21 mouse cellular contexts compared by ENCODE assay signal in the genomic region with DNA sequence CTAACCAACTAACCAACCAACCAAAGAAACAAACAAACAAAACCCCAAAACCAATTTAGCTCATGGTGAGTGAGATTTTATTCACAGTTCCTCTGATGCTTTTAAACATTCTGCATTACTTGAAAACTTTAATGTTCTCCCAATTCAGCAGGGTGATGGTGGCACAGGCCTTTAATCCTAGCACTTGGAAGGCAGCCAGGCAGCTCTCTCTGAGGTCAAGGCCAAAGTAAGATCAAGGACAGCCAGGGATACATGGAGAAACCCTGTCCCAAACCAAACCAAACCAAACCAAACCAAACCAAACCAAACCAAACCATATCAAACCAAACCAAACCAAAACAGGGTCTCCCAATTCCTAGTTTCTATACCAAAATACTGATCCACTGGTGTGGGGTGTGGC. TPM values are rescaled to one million over a fixed set of nuclear protein-coding genes. Genes with fewer than 3 reads are reported as not detected.
DNase-seq lines count a peak whose midpoint lies in the region; ATAC-seq lines count a peak whose summit lies in the region.
"Had no signal": no experiment of that assay in that cellular context is flagged by ENCODE, and none has a peak within 500 bp of the region (broad histone marks: within the 10 kb centered on the region; RNA-seq: fewer than 3 reads in every experiment).

No protein-coding gene starts in this region.

- no peak for ATAC-seq in kidney, embryonic 16.5 days (ENCODE audit: low FRiP score, low TSS enrichment)
- ATAC-seq: forebrain, embryonic 14.5 days; forebrain, embryonic 16.5 days had no signal

- no peaks in the 10 kb centered on the region for H3K27me3 ChIP-seq in kidney, embryonic 16.5 days (ENCODE audit: insufficient read depth, low read length)
- H3K27me3 ChIP-seq: embryonic facial prominence, embryonic 13.5 days; embryonic facial prominence, embryonic 15.5 days; forebrain, embryonic 12.5 days had no signal

- no peaks in the 10 kb centered on the region for H3K4me1 ChIP-seq in kidney, embryonic 16.5 days (ENCODE audit: insufficient read depth, low read length)
- H3K4me1 ChIP-seq: embryonic facial prominence, embryonic 13.5 days; embryonic facial prominence, embryonic 15.5 days; forebrain, embryonic 10.5 days; forebrain, embryonic 12.5 days had no signal

- no peak overlapping the region for H3K27ac ChIP-seq in kidney, embryonic 16.5 days (ENCODE audit: low read length)
- H3K27ac ChIP-seq: embryonic facial prominence, embryonic 13.5 days; embryonic facial prominence, embryonic 15.5 days; forebrain, embryonic 10.5 days; forebrain, embryonic 12.5 days had no signal

- H3K4me2 ChIP-seq in kidney, embryonic 16.5 days (replicated peaks; ENCODE audit: low read depth, low read length), result no peak overlapping the region
- H3K4me2 ChIP-seq: embryonic facial prominence, embryonic 13.5 days; embryonic facial prominence, embryonic 15.5 days; forebrain, embryonic 12.5 days had no signal

- H3K9ac ChIP-seq in kidney, embryonic 16.5 days (replicated peaks; ENCODE audit: low read length), result no peak overlapping the region
- H3K9ac ChIP-seq: embryonic facial prominence, embryonic 13.5 days; embryonic facial prominence, embryonic 15.5 days; forebrain, embryonic 12.5 days had no signal

- H3K36me3 ChIP-seq in kidney, embryonic 16.5 days (ENCODE audit: insufficient read depth, low read length), result no peaks in the 10 kb centered on the region
- H3K36me3 ChIP-seq: embryonic facial prominence, embryonic 13.5 days; embryonic facial prominence, embryonic 15.5 days; forebrain, embryonic 10.5 days; forebrain, embryonic 12.5 days had no signal

- peak; percentile 46 for DNase-seq in kidney, adult 9 months
- DNase-seq in kidney, postnatal 25 days, result peak; percentile 51 to 61
- DNase-seq in kidney, adult 11 months, result no peak
- DNase-seq: adrenal gland, adult 2 months; adrenal gland, postnatal 10 days; adrenal gland, postnatal 25 days; cerebellum, adult 11 months; cerebellum, adult 18-20 months; cerebellum, adult 8-10 months; cerebellum, adult 9-11 months; cerebellum, postnatal 14 days; cerebellum, postnatal 36 days; embryo, embryonic 11 days had no signal

- no peak overlapping the region for H3K4me3 ChIP-seq in kidney, embryonic 16.5 days (ENCODE audit: low read length)
- H3K4me3 ChIP-seq: embryonic facial prominence, embryonic 13.5 days; embryonic facial prominence, embryonic 15.5 days; erythroblast, embryonic 14.5 days; forebrain, embryonic 10.5 days; forebrain, embryonic 12.5 days had no signal

- no peaks in the 10 kb centered on the region for H3K9me3 ChIP-seq in kidney, embryonic 16.5 days (ENCODE audit: low read length)
- H3K9me3 ChIP-seq: embryonic facial prominence, embryonic 13.5 days; embryonic facial prominence, embryonic 15.5 days; forebrain, embryonic 10.5 days; forebrain, embryonic 12.5 days had no signal

RNA-seq across cellular contexts. Expression of a gene that starts 6.2 kb away (rescaled TPM):
- 42.4 and 42.5 TPM in 2 replicates for polyA plus RNA-seq in kidney, embryonic 16.5 days (2015; fragmentation: Nextera tagmentation; extraction: Ambion mirVana)

RNA-seq across cellular contexts. Expression of a gene that starts 15.0 kb away (rescaled TPM):
- polyA plus RNA-seq in kidney, embryonic 16.5 days (2015; fragmentation: Nextera tagmentation; extraction: Ambion mirVana), result 78.6 and 79.5 TPM in 2 replicates
